Mouse (Mus musculus) ES-E14 (cell line): Measurements from ENCODE around the gene Prr5. TPM values are rescaled to one million over a fixed set of nuclear protein-coding genes. Genes with fewer than 3 reads are reported as not detected.

Experiments used
- DNase-seq: peaks from one replicate; pipeline ENCODE4 v3.0.0-alpha.2; 2013; ENCODE audit warnings: low read depth, low spot score
- H3K27ac ChIP-seq: 2 replicates; pipeline ENCODE4 v1.5.1; 2012; ENCODE audit warnings: low read depth, mild to moderate bottlenecking, low read length, moderate library complexity, mixed read lengths; ENCODE audit not compliant: poor library complexity, insufficient read depth, severe bottlenecking
- H3K36me3 ChIP-seq: 2 replicates; pipeline ENCODE4 v1.6.1; 2012; ENCODE audit warnings: mild to moderate bottlenecking, low read length, moderate library complexity, mixed read lengths; ENCODE audit not compliant: control insufficient read depth, poor library complexity, insufficient read depth, severe bottlenecking
- H3K4me1 ChIP-seq, 2 experiments: fragments of 150-350 bp in 1 of 2; sonication (generic) in 1 of 2; 2 replicates each; pipeline ENCODE4 v1.6.1; 2012; ENCODE audit warnings: low read length in 2 of 2, mild to moderate bottlenecking in 1 of 2, mixed read lengths in 1 of 2; ENCODE audit not compliant: control insufficient read depth in 2 of 2, insufficient read depth in 2 of 2, poor library complexity in 1 of 2
- H3K4me3 ChIP-seq, 2 experiments: fragments of 150-350 bp in 1 of 2; sonication (generic) in 1 of 2; 2 replicates each; pipeline ENCODE4 v1.5.1; 2012; ENCODE audit warnings: low read length in 2 of 2, low read depth in 1 of 2, mild to moderate bottlenecking in 1 of 2, mixed read lengths in 1 of 2; ENCODE audit not compliant: insufficient read depth in 1 of 2, poor library complexity in 1 of 2, severe bottlenecking in 1 of 2
- H3K9ac ChIP-seq: 2 replicates; pipeline ENCODE4 v1.6.1; 2012; ENCODE audit warnings: low read depth, mild to moderate bottlenecking, low read length, mixed read lengths; ENCODE audit not compliant: poor library complexity, insufficient read depth, severe bottlenecking
- H3K9me3 ChIP-seq: fragments of 150-350 bp; sonication (generic); 2 replicates; pipeline ENCODE4 v1.6.1; 2012; ENCODE audit warnings: low read depth, mild to moderate bottlenecking, low read length; ENCODE audit not compliant: control insufficient read depth, insufficient read depth
- CHD2 ChIP-seq: IDR thresholded peaks from 2 replicates; pipeline ENCODE4 v1.6.1; 2014; ENCODE audit warnings: mild to moderate bottlenecking, low read depth, low read length, inconsistent platforms
- HCFC1 ChIP-seq: IDR thresholded peaks from 2 replicates; pipeline ENCODE4 v1.6.1; 2012; ENCODE audit warnings: low read length, inconsistent platforms, borderline replicate concordance; ENCODE audit not compliant: insufficient read depth
- MAFK ChIP-seq: IDR thresholded peaks from 2 replicates; pipeline ENCODE4 v1.6.1; 2014; ENCODE audit warnings: mild to moderate bottlenecking, low read depth, low read length, inconsistent platforms; ENCODE audit not compliant: insufficient read depth
- ZC3H11A ChIP-seq: IDR thresholded peaks from 2 replicates; pipeline ENCODE4 v1.6.1; 2012; ENCODE audit warnings: low read depth, mild to moderate bottlenecking, inconsistent platforms, low read length, borderline replicate concordance
- ZNF384 ChIP-seq: IDR thresholded peaks from 2 replicates; pipeline ENCODE4 v1.6.1; 2012; ENCODE audit warnings: low read depth, low read length, inconsistent platforms
- in situ Hi-C, 2 experiments: fragments of 600-800 bp; cut with MboI; formaldehyde crosslinking; loops; one replicate each; pipeline ENCODE4 v1.15.1; 2025; ENCODE audit warnings: low sequenced_read_pairs in 2 of 2, inconsistent platforms in 1 of 2; ENCODE audit not compliant: unreplicated experiment in 2 of 2
- total RNA-seq: library from RNA; depleted of rRNA; stranded (reverse); fragments of 300-350 nt; gene quantifications from 2 replicates; pipeline ENCODE4 v1.2.3, GENCODE M21; 2012

The Prr5 gene
- total RNA-seq, 1 experiment: 11.6 TPM

DNA sequence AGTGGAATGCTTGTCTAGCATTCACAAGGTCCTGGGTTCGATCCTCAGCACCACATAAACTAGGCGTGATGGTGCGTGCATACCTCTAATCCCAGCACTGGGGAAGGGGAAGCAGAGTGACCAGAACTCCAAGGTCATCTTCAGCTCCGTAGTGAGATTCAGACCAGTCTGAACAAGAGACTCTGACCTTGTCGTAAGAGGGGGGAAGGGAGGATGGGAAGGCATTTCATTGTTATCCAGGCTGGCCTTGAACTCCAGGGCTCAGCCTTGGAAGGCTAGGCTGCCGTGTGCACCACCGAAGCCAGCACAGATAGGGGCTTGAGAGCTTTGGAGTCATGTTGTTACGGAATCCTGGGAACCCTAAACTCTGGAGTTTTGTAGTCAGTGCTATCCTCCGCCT, 3.8 kb upstream of the Prr5 start:
- Histone ChIP-seq H3K27ac (peak overlapping the region; percentile 13; the same call in 1 of the 2 replicates), H3K36me3 (no peaks in the 10 kb centered on the region), H3K9me3 (no peaks in the 10 kb centered on the region), H3K9ac (no peak overlapping the region), H3K4me1 (peaks cover 9 to 44% of the 10 kb centered on the region in 2 experiments), H3K4me3 (peak overlapping the region in 1 of 2 experiments; percentile 3; a peak in 2 of 4 replicates)
- TF ChIP-seq CHD2 (no peak), ZNF384 (no peak), MAFK (no peak), HCFC1 (no peak), ZC3H11A (no peak)
- DNase-seq: no peak
- in situ Hi-C loops: no loop called here

DNA sequence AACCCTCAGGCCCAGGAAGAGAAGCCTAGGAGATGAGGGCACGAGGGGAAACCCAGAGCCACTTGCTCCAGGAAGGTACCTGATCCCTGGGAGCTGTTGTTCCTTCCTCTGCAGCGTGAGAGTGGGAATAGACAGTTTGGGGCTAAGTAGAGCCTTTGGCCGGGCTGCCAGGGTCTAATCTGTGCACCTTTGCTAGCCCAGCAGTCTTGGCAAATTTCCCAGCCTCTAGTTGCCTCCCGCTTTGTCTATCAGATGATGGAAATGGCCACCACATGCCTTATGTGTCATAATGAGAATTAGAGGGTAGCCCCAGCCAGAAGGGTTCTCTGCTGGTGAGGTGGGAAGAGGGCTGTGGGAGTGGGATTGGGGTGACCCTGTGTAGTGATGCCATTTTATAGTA, 3.4 kb upstream of the Prr5 start:
- no peaks in the 10 kb centered on the region for H3K9me3 ChIP-seq
- H3K4me1 ChIP-seq: peaks cover 9 to 44% of the 10 kb centered on the region in 2 experiments
- DNase-seq: no peak
- no peak for TF ChIP-seq CHD2
- TF ChIP-seq MAFK: no peak
- no peak for TF ChIP-seq ZC3H11A
- in situ Hi-C loops: no loop called here
- H3K4me3 ChIP-seq: no peak overlapping the region
- peak overlapping the region; percentile 13; the same call in 1 of the 2 replicates for H3K27ac ChIP-seq
- H3K9ac ChIP-seq: no peak overlapping the region
- no peaks in the 10 kb centered on the region for H3K36me3 ChIP-seq

DNA sequence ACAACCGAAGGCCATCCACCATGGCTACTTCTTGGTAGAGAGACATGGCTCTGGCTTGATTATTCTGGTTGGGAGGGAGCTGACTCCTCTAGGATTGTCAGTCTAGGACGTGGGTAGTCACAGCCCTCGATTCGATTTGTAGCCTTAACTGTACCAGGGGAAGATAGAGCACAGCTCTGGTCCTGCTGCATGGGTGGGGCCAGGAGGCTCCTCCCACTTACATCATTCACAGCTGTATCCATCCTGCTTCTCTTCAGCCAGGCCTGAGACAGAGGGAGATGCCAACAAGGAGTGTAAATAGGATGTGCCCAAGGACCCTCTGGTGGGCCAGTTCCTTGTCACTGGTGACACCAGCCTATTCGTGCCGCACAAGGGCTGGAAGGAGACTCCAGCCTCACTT, 1.8 kb upstream of the Prr5 start:
- in situ Hi-C loops: no loop called here

DNA sequence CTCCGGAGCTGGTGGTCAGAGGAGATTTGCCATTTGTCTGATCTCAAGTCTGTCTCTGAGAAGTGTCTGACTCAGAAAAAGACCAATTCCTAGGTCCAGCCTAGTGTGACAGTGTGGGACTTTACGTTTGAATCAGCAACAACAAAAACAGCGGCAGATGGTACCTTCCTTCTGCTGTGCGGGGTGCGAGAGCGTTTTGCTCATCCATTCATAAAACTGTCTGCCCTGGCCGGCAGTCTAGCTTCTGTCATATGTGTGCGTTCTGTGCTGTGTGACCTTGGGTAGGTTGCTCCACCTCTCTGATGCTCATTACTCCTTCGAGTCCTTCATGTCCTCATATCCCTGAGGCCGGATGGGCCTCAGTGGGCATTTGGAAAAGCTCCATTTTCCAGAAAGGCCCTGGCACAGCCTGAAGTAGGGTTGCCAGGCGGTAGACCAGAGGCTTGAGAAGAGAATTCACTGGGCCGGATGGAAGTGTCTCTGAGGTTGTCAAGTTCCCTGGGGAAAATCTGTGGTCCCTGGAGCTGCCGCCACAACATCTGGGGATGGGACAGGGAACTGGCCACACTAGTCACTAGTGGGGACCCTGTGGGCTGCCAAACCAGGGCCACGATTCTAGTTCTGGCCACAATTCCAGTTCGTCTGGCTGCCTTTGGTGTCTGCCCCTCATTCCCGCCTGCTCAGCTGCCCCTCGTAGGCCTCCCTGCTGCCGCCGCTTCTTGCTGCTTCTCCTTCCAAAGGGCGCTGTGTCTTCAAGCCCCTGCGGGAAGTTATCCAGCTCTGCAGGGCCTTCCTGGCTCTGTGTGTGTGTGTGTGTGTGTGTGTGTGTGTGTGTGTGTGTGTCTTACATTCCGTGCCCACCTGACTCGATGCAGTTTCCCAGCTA, 594 bp downstream of the Prr5 start:
- peak overlapping the region in 1 of 2 experiments; percentile 20; a peak in 1 of 4 replicates for H3K4me3 ChIP-seq
- no peak for DNase-seq
- no peaks in the 10 kb centered on the region for H3K36me3 ChIP-seq
- no peaks in the 10 kb centered on the region for H3K9me3 ChIP-seq
- no peak for TF ChIP-seq ZNF384
- TF ChIP-seq MAFK: no peak
- TF ChIP-seq HCFC1: no peak
- TF ChIP-seq ZC3H11A: no peak
- TF ChIP-seq CHD2: no peak
- peaks cover 3 to 46% of the 10 kb centered on the region in 2 experiments; a peak in 3 of 4 replicates for H3K4me1 ChIP-seq
- 0 out of 2 replicates have a peak overlapping the region, but pooled peaks have one; percentile 4 for H3K9ac ChIP-seq
- no peak overlapping the region for H3K27ac ChIP-seq
- in situ Hi-C loops: loop anchor here in 1 of 2 experiments (10.0 kb wide), 1 partner anchor 255 kb away; the partner anchor contains the start of genes Gm29666 and Nup50

More for the DNA sequence above, 1.8 kb upstream of the Prr5 start:
- TF ChIP-seq HCFC1: no peak
- no peak for TF ChIP-seq CHD2
- no peak for TF ChIP-seq ZC3H11A
- TF ChIP-seq MAFK: no peak
- TF ChIP-seq ZNF384: no peak
- Histone ChIP-seq H3K4me3 (no peak overlapping the region), H3K36me3 (no peaks in the 10 kb centered on the region), H3K9me3 (no peaks in the 10 kb centered on the region), H3K9ac (no peak overlapping the region), H3K4me1 (peaks cover 8 to 49% of the 10 kb centered on the region in 2 experiments), H3K27ac (no peak overlapping the region)
- DNase-seq: no peak
